Mouse (Mus musculus) liver, embryonic 11.5 days (tissue): ENCODE measurements around the gene Rgs3. TPM values are rescaled to one million over a fixed set of nuclear protein-coding genes. Genes with fewer than 3 reads are reported as not detected.

ENCODE experiments used
- ATAC-seq: fragments of 200-750 bp; cut with Nextera tagmentation; replicated peaks from 2 replicates; pipeline ENCODE4 v1.8.0; 2017; ENCODE audit warnings: moderate number of reproducible peaks, mild to moderate bottlenecking, moderate TSS enrichment, moderate library complexity; ENCODE audit not compliant: low FRiP score
- DNase-seq: peaks from one replicate; pipeline ENCODE4 v3.0.0-alpha.2; 2017; ENCODE audit warnings: low spot score
- H3K27ac ChIP-seq: fragments of 300-500 bp; sonication (generic); 2 replicates; pipeline ENCODE4 v1.5.1; 2014; ENCODE audit warnings: mild to moderate bottlenecking, low read depth, low read length, control low read depth
- H3K27me3 ChIP-seq: fragments of 300-500 bp; sonication (generic); replicated peaks from 2 replicates; pipeline ENCODE4 v1.6.1; 2014; ENCODE audit warnings: low read length, mixed read lengths; ENCODE audit not compliant: control insufficient read depth, insufficient read depth
- H3K36me3 ChIP-seq: fragments of 300-500 bp; sonication (generic); 2 replicates; pipeline ENCODE4 v1.6.1; 2014; ENCODE audit warnings: mild to moderate bottlenecking, low read length, moderate library complexity, mixed read lengths; ENCODE audit not compliant: control insufficient read depth, insufficient read depth
- H3K4me1 ChIP-seq: fragments of 300-500 bp; sonication (generic); replicated peaks from 2 replicates; pipeline ENCODE4 v1.6.1; 2014; ENCODE audit warnings: low read length, mixed read lengths; ENCODE audit not compliant: control insufficient read depth, insufficient read depth
- H3K4me2 ChIP-seq: fragments of 300-500 bp; sonication (generic); 2 replicates; pipeline ENCODE4 v1.6.1; 2014; ENCODE audit warnings: mild to moderate bottlenecking, control low read depth, moderate library complexity
- H3K4me3 ChIP-seq: fragments of 300-500 bp; sonication (generic); 2 replicates; pipeline ENCODE4 v1.5.1; 2014; ENCODE audit warnings: low read depth, low read length, control low read depth
- H3K9ac ChIP-seq: fragments of 300-500 bp; sonication (generic); 2 replicates; pipeline ENCODE4 v1.6.1; 2014; ENCODE audit warnings: low read depth, low read length, control low read depth
- H3K9me3 ChIP-seq: fragments of 300-500 bp; sonication (generic); 2 replicates; pipeline ENCODE4 v1.6.1; 2016; ENCODE audit warnings: low read length, inconsistent platforms, mixed read lengths; ENCODE audit not compliant: control insufficient read depth
- WGBS: fragments of 180-500 bp; shearing (Covaris S2); extraction: QIAGEN DNeasy Blood & Tissue Kit; methylation state at CpG from one replicate; pipeline ENCODE4 v1.1.7; 2014; 5-methylcytosine and 5-hydroxymethylcytosine counted together
- polyA plus RNA-seq: library from polyadenylated mRNA; unstranded; fragments of >200 nt; fragmentation: Nextera tagmentation; extraction: Ambion mirVana; gene quantifications from 2 replicates; pipeline ENCODE4 v1.2.1, GENCODE M21; 2014

Gene Rgs3
- polyA plus RNA-seq, 1 experiment from 2014 or later, result 12.3 TPM

DNA sequence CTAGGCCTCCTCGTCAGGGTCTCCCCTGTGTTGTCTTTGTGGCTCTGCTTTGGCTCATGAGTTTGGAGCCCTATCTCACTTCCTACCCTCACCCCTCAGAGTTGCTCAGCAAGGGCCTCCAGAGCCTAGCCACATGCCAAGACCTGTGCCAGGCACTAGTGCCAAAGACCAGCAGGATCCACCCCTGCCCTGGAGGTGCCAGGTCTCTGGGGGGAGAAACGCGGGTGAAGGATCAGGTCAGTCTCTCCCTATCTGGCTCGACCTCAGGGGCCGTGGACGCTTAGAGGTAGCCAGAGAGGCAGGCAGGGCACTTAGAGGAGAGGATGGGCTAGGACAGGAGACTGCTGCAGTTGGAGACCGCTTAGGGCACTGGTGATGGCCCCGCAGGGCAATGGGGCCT, 122.7 kb downstream of the Rgs3 start:
- Histone ChIP-seq H3K27ac (no peak overlapping the region), H3K4me2 (no peak overlapping the region), H3K4me3 (no peak overlapping the region), H3K4me1 (peaks cover 3% of the 10 kb centered on the region), H3K9ac (no peak overlapping the region), H3K27me3 (no peaks in the 10 kb centered on the region), H3K36me3 (no peaks in the 10 kb centered on the region; the same call in 1 of the 2 replicates), H3K9me3 (no peaks in the 10 kb centered on the region)
- WGBS, result 69% methylated on average over 8 of the region's 8 CpGs
- no peak for DNase-seq
- ATAC-seq, result no peak

- Histone ChIP-seq H3K27ac (no peak overlapping the region), H3K4me3 (no peak overlapping the region), H3K27me3 (no peaks in the 10 kb centered on the region), H3K9me3 (no peaks in the 10 kb centered on the region), H3K4me2 (no peak overlapping the region), H3K9ac (no peak overlapping the region), H3K4me1 (peaks cover 3% of the 10 kb centered on the region), H3K36me3 (no peaks in the 10 kb centered on the region; the same call in 1 of the 2 replicates)
- DNase-seq (no peak), ATAC-seq (no peak)
- whole genome bisulfite sequencing, result 77% methylated on average over 6 of the region's 6 CpGs
These were observed 123.5 kb downstream of the Rgs3 start for GRCm38 (mm10) chr4:62683148-62683547.

GRCm38 (mm10) chr4:62684351-62684750, 124.7 kb downstream of the Rgs3 start:
- no peak overlapping the region for H3K27ac ChIP-seq

GRCm38 (mm10) chr4:62685268-62685667, 125.6 kb downstream of the Rgs3 start:
- Histone ChIP-seq H3K27ac (no peak overlapping the region), H3K9ac (no peak overlapping the region), H3K4me3 (no peak overlapping the region), H3K27me3 (no peaks in the 10 kb centered on the region), H3K36me3 (no peaks in the 10 kb centered on the region; the same call in 1 of the 2 replicates), H3K4me1 (peaks cover 3% of the 10 kb centered on the region), H3K9me3 (no peaks in the 10 kb centered on the region), H3K4me2 (no peak overlapping the region)
- ATAC-seq (no peak), DNase-seq (no peak)
- WGBS, result 63% methylated on average over 10 of the region's 10 CpGs

More at GRCm38 (mm10) chr4:62684351-62684750, 124.7 kb downstream of the Rgs3 start:
- Histone ChIP-seq H3K27me3 (no peaks in the 10 kb centered on the region), H3K4me1 (peaks cover 3% of the 10 kb centered on the region), H3K4me2 (no peak overlapping the region), H3K9me3 (no peaks in the 10 kb centered on the region), H3K36me3 (no peaks in the 10 kb centered on the region; the same call in 1 of the 2 replicates), H3K4me3 (no peak overlapping the region), H3K9ac (no peak overlapping the region)
- ATAC-seq (no peak), DNase-seq (no peak)
- 83% methylated on average over 3 of the region's 3 CpGs for WGBS

DNA sequence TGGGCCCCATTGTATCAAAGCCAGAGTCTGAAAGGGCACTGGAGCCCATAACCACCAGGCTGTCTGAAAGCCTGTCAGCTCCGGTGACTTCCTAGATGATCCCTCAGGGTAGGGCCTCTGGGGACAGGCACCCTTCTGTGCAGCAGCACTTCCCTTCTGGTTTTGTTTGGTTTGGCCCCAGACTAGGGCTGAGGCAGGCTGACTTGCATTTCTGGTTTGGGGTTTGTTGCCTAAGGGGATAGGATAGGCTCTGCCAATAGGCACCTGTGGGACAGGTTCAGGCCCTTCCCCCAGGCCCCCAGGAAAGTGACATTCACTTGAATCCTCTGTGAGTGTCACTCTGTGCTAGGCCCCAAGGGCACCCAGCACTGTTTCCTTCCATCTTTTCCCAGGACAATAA, 127.1 kb downstream of the Rgs3 start:
- Histone ChIP-seq H3K4me1 (peaks cover 3% of the 10 kb centered on the region), H3K36me3 (no peaks in the 10 kb centered on the region), H3K9me3 (no peaks in the 10 kb centered on the region), H3K4me2 (no peak overlapping the region), H3K9ac (no peak overlapping the region), H3K4me3 (no peak overlapping the region), H3K27ac (no peak overlapping the region), H3K27me3 (no peaks in the 10 kb centered on the region)
- 38% methylated on average over 1 of the region's 1 CpGs for WGBS
- DNase-seq (no peak), ATAC-seq (no peak)

DNA sequence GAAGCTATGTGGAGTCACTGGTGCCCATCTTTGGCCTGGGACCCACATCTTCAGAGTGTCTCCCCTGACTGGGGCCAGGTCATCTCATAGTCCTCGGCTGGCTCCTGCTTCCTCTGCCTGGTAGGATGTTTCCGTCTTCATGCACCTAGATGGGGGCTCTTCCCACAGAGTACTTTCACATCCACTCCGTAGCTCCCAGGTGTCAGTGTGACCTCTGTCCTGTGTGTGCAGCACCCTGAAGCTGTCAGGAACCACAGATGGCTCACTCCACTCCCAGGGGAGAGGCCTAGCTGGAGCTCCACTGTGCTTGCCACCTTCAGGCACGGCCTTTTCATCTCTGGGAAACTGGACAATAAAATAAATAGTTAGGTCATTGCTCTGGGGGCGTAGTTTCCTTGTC, 128.5 kb downstream of the Rgs3 start:
- no peaks in the 10 kb centered on the region for H3K36me3 ChIP-seq
- WGBS, result 85% methylated on average over 5 of the region's 5 CpGs
- H3K4me1 ChIP-seq, result no peaks in the 10 kb centered on the region; the same call in 1 of the 2 replicates
- no peak for DNase-seq
- H3K9ac ChIP-seq, result no peak overlapping the region
- ATAC-seq, result no peak
- no peak overlapping the region for H3K4me3 ChIP-seq
- H3K4me2 ChIP-seq, result no peak overlapping the region
- H3K9me3 ChIP-seq, result no peaks in the 10 kb centered on the region
- no peaks in the 10 kb centered on the region for H3K27me3 ChIP-seq
- H3K27ac ChIP-seq, result no peak overlapping the region

GRCm38 (mm10) chr4:62690997-62691396, 131.3 kb downstream of the Rgs3 start:
- DNase-seq (no peak), ATAC-seq (no peak)
- no peaks in the 10 kb centered on the region for H3K9me3 ChIP-seq
- WGBS, result 77% methylated on average over 3 of the region's 4 CpGs
- H3K36me3 ChIP-seq, result no peaks in the 10 kb centered on the region
- no peak overlapping the region for H3K27ac ChIP-seq
- no peak overlapping the region for H3K4me3 ChIP-seq
- H3K27me3 ChIP-seq, result no peaks in the 10 kb centered on the region
- H3K4me2 ChIP-seq, result no peak overlapping the region
- no peak overlapping the region for H3K9ac ChIP-seq
- no peaks in the 10 kb centered on the region; the same call in 1 of the 2 replicates for H3K4me1 ChIP-seq

- H3K9ac ChIP-seq, result no peak overlapping the region
- no peak overlapping the region for H3K4me2 ChIP-seq
- no peak for ATAC-seq
- H3K27me3 ChIP-seq, result no peaks in the 10 kb centered on the region
- H3K4me1 ChIP-seq, result no peaks in the 10 kb centered on the region; the same call in 1 of the 2 replicates
- no peaks in the 10 kb centered on the region for H3K36me3 ChIP-seq
- H3K27ac ChIP-seq, result no peak overlapping the region
- DNase-seq, result no peak
- no peaks in the 10 kb centered on the region for H3K9me3 ChIP-seq
- 48% methylated on average over 1 of the region's 1 CpGs for WGBS
- no peak overlapping the region for H3K4me3 ChIP-seq
These were observed 132.0 kb downstream of the Rgs3 start for GRCm38 (mm10) chr4:62691625-62692024.

DNA sequence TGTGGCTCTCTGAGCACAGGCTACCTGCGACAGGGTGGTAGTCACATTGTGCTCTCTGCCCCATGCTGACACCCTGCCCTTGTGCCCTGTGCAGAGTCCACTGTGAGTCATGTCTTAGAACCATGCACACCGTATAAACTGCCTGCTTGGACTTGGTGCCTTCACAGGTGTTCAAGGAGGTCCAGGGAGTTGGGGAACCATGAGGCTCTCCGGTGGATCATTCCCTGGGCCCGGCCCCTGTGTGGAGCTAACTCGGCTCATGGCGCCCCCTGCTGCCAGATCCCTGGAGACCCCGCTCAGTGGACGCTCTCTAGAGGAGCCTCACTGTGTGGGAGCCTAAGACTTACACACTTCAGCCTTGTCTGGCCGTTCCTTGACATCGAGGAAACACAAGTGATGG, 134.2 kb downstream of the Rgs3 start:
- H3K4me2 ChIP-seq, result no peak overlapping the region
- no peaks in the 10 kb centered on the region for H3K9me3 ChIP-seq
- H3K36me3 ChIP-seq, result no peaks in the 10 kb centered on the region
- H3K27ac ChIP-seq, result no peak overlapping the region
- H3K4me1 ChIP-seq, result peaks cover 3% of the 10 kb centered on the region
- H3K27me3 ChIP-seq, result no peaks in the 10 kb centered on the region
- ATAC-seq (peak; percentile 39; the same call in 1 of the 2 replicates), DNase-seq (peak; percentile 60)
- WGBS, result 35% methylated on average over 10 of the region's 10 CpGs
- H3K9ac ChIP-seq, result no peak overlapping the region
- H3K4me3 ChIP-seq, result no peak overlapping the region
